Mouse (Mus musculus) megakaryocyte, embryonic 14.5 days (primary cell): ENCODE results near the gene Itih3.

Experiments
- FLI1 ChIP-seq: IDR thresholded peaks from 2 replicates; pipeline ENCODE4 v1.6.1; 2012; ENCODE audit warnings: low read length, inconsistent platforms, mixed read lengths
- GATA1 ChIP-seq: IDR thresholded peaks from 3 replicates; pipeline ENCODE4 v1.6.1; 2012; ENCODE audit warnings: mixed read lengths, low read length, inconsistent platforms, borderline replicate concordance

DNA sequence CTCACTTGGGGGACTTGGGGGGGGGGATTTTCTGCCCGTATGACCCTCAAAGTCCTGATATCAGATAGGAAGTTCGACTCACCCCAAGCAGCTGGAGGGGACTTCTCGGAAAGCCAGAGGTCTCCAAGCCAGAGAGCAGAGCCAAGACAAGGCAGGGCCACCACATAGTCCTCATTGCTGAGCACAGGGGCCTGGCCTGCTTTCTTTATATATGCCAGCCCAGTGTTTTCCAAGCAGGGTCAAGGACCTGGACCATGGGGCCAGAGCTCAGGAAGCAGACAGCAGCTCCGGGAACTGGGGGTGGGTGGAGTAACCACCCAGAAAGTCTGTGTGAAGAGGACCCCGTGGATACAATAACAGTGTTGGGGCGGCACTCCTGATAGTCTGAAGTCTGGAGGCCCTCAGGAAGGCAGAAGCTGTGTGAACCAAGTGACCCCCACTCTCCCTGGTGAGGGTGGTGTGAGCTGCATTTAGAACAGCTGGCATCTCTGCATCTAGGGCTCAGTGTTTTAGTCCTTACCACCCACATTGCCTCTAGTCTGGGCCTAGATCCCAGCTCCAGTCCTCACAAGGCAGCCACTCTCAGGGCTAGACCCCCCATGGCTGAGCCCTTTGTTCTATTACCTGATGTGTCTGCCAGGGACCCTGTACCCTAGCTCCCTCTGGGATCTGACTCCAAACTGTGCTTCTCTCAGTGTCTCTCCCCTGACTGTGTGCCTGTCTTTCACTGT is at the start of gene Itih3:
- TF ChIP-seq GATA1 (no peak), FLI1 (no peak)
